Mouse (Mus musculus): Measurements from ENCODE around the gene Vmn1r107. TPM values are rescaled to one million over a fixed set of nuclear protein-coding genes. Genes with fewer than 3 reads are reported as not detected.

Gene Vmn1r107
- polyA plus RNA-seq (2017; shearing (Covaris generic)): 0.67 TPM

GRCm38 (mm10) chr7:20668618-20669017, at the start of gene Vmn1r107:
Gene Vmn1r107 (plus strand): TSS chr7:20668918.

GRCm38 (mm10) chr7:20703116-20703515, 34.4 kb downstream of the Vmn1r107 start, which contains the start of gene Vmn1r111:
Gene Vmn1r111 (minus strand): TSS chr7:20703216.

Other genes with a start within 250 kb of the Vmn1r107 start
- not detected for gene Vmn1r101, start 226.3 kb upstream of the Vmn1r107 start, polyA plus RNA-seq (2017; shearing (Covaris generic))
- 0.65 TPM for gene Gm10670, start 194.0 kb upstream of the Vmn1r107 start, polyA plus RNA-seq (2017; shearing (Covaris generic))
- not detected for gene Vmn1r103, start 158.4 kb upstream of the Vmn1r107 start, polyA plus RNA-seq (2017; shearing (Covaris generic))
- gene Vmn1r104, start 135.1 kb upstream of the Vmn1r107 start, polyA plus RNA-seq (2017; shearing (Covaris generic)): not detected
- not detected for gene Gm5726, start 123.2 kb upstream of the Vmn1r107 start, polyA plus RNA-seq (2017; shearing (Covaris generic))
- not detected for gene Gm4141, start 92.7 kb upstream of the Vmn1r107 start, polyA plus RNA-seq (2017; shearing (Covaris generic))
- not detected for gene Gm4513, start 69.9 kb upstream of the Vmn1r107 start, polyA plus RNA-seq (2017; shearing (Covaris generic))
- not detected for gene Vmn1r111, start 34.3 kb downstream of the Vmn1r107 start, polyA plus RNA-seq (2017; shearing (Covaris generic))
- not detected for gene Gm10668, start 61.7 kb downstream of the Vmn1r107 start, polyA plus RNA-seq (2017; shearing (Covaris generic))
- gene Vmn1r112, start 102.3 kb downstream of the Vmn1r107 start, polyA plus RNA-seq (2017; shearing (Covaris generic)): not detected
- not detected for gene Vmn1r113, start 118.4 kb downstream of the Vmn1r107 start, polyA plus RNA-seq (2017; shearing (Covaris generic))
- not detected for gene Vmn1r114, start 143.3 kb downstream of the Vmn1r107 start, polyA plus RNA-seq (2017; shearing (Covaris generic))
- gene Vmn1r115, start 176.1 kb downstream of the Vmn1r107 start, polyA plus RNA-seq (2017; shearing (Covaris generic)): not detected
- not detected for gene Vmn1r116, start 203.3 kb downstream of the Vmn1r107 start, polyA plus RNA-seq (2017; shearing (Covaris generic))
- gene Vmn1r117, start 215.2 kb downstream of the Vmn1r107 start, polyA plus RNA-seq (2017; shearing (Covaris generic)): not detected
- not detected for gene Vmn1r118, start 243.4 kb downstream of the Vmn1r107 start, polyA plus RNA-seq (2017; shearing (Covaris generic))